Mouse (Mus musculus) MEL (cell line): Measurements from ENCODE around the gene Gm1043. TPM values are rescaled to one million over a fixed set of nuclear protein-coding genes. Genes with fewer than 3 reads are reported as not detected.

Experiments used
- DNase-seq: peaks from one replicate; pipeline ENCODE4 v3.0.0; 2011; ENCODE audit warnings: low read depth, low spot score
- H3K27ac ChIP-seq: 2 replicates; pipeline ENCODE4 v1.5.1; 2012; ENCODE audit warnings: low read depth, mild to moderate bottlenecking, control low read depth, low read length, moderate library complexity; ENCODE audit not compliant: control insufficient read depth
- H3K27me3 ChIP-seq, 2 experiments: fragments of 150-350 bp in 1 of 2; sonication (generic) in 1 of 2; 2 replicates each; pipeline ENCODE4 v1.6.1; 2012; ENCODE audit warnings: low read length in 2 of 2, mild to moderate bottlenecking in 2 of 2, improper control_type of control experiment in 1 of 2, moderate library complexity in 1 of 2; ENCODE audit not compliant: insufficient read depth in 2 of 2, control insufficient read depth in 1 of 2
- H3K36me3 ChIP-seq, 2 experiments: 2 replicates each; pipeline ENCODE4 v1.6.1; 2012 to 2014; ENCODE audit warnings: low read length in 2 of 2, improper control_type of control experiment in 1 of 2, inconsistent platforms in 1 of 2, mild to moderate bottlenecking in 1 of 2; ENCODE audit not compliant: insufficient read depth in 2 of 2, control insufficient read depth in 1 of 2
- H3K4me1 ChIP-seq, 2 experiments: fragments of 150-350 bp in 1 of 2; sonication (generic) in 1 of 2; 2 replicates each; pipeline ENCODE4 v1.6.1; 2012; ENCODE audit warnings: low read length in 2 of 2, improper control_type of control experiment in 1 of 2, mild to moderate bottlenecking in 1 of 2; ENCODE audit not compliant: insufficient read depth in 2 of 2, control insufficient read depth in 1 of 2
- H3K4me3 ChIP-seq, 2 experiments: fragments of 150-350 bp in 1 of 2; sonication (generic) in 1 of 2; 2 replicates each; pipeline ENCODE4 v1.5.1; 2012; ENCODE audit warnings: low read depth in 2 of 2, low read length in 2 of 2, mild to moderate bottlenecking in 2 of 2, moderate library complexity in 2 of 2, control low read depth in 1 of 2, improper control_type of control experiment in 1 of 2; ENCODE audit not compliant: control insufficient read depth in 1 of 2, insufficient read depth in 1 of 2
- H3K79me2 ChIP-seq: 2 replicates; pipeline ENCODE4 v1.6.1; 2012; ENCODE audit warnings: mild to moderate bottlenecking, low read length, moderate library complexity; ENCODE audit not compliant: control insufficient read depth, poor library complexity, insufficient read depth
- H3K9ac ChIP-seq: 2 replicates; pipeline ENCODE4 v1.6.1; 2012; ENCODE audit warnings: low read depth, mild to moderate bottlenecking, control low read depth, low read length, moderate library complexity; ENCODE audit not compliant: control insufficient read depth, poor library complexity, severe bottlenecking
- H3K9me3 ChIP-seq: fragments of 150-350 bp; sonication (generic); replicated peaks from 2 replicates; pipeline ENCODE4 v1.6.1; 2012; ENCODE audit warnings: mild to moderate bottlenecking, low read length, improper control_type of control experiment, moderate library complexity; ENCODE audit not compliant: insufficient read depth
- CHD1 ChIP-seq: IDR thresholded peaks from 2 replicates; pipeline ENCODE4 v1.6.1; 2012; ENCODE audit warnings: low read depth, mild to moderate bottlenecking, inconsistent platforms, low read length, improper control_type of control experiment
- CTCF ChIP-seq, 3 experiments: IDR thresholded peaks in 2 of 3; conservative IDR thresholded peaks in 1 of 3; 2 replicates each; pipeline ENCODE4 v1.5.1; 2011 to 2012; ENCODE audit warnings: low read length in 3 of 3, low read depth in 2 of 3, mild to moderate bottlenecking in 2 of 3, improper control_type of control experiment in 1 of 3, inconsistent platforms in 1 of 3, mixed read lengths in 1 of 3, moderate library complexity in 1 of 3; ENCODE audit not compliant: control insufficient read depth in 1 of 3, insufficient read depth in 1 of 3, poor library complexity in 1 of 3, severe bottlenecking in 1 of 3
- E2F4 ChIP-seq: IDR thresholded peaks from 2 replicates; pipeline ENCODE4 v1.6.1; 2011; ENCODE audit warnings: low read depth, low read length, improper control_type of control experiment, borderline replicate concordance
- EP300 ChIP-seq, 2 experiments: IDR thresholded peaks; 2 replicates each; pipeline ENCODE4 v1.6.1; 2011; ENCODE audit warnings: improper control_type of control experiment in 2 of 2, low read length in 2 of 2, low read depth in 1 of 2, mild to moderate bottlenecking in 1 of 2
- ETS1 ChIP-seq: IDR thresholded peaks from 2 replicates; pipeline ENCODE4 v1.6.1; 2012; ENCODE audit warnings: low read depth, mild to moderate bottlenecking, inconsistent platforms, low read length, improper control_type of control experiment, moderate library complexity
- GATA1 ChIP-seq: IDR thresholded peaks from 2 replicates; pipeline ENCODE4 v1.6.1; 2011; ENCODE audit warnings: low read depth, low read length, improper control_type of control experiment
- HCFC1 ChIP-seq: IDR thresholded peaks from 2 replicates; pipeline ENCODE4 v1.6.1; 2012; ENCODE audit warnings: low read depth, mild to moderate bottlenecking, inconsistent platforms, low read length, improper control_type of control experiment, moderate library complexity
- JUND ChIP-seq: IDR thresholded peaks from 2 replicates; pipeline ENCODE4 v1.6.1; 2011; ENCODE audit warnings: low read depth, mild to moderate bottlenecking, improper control_type of control experiment, low read length
- KAT2A ChIP-seq: conservative IDR thresholded peaks from 2 replicates; pipeline ENCODE4 v1.6.1; 2012; ENCODE audit warnings: low read depth, low read length, improper control_type of control experiment, inconsistent platforms
- MAFK ChIP-seq: IDR thresholded peaks from 2 replicates; pipeline ENCODE4 v1.6.1; 2011; ENCODE audit warnings: low read depth, mild to moderate bottlenecking, low read length, improper control_type of control experiment, borderline replicate concordance
- MAX ChIP-seq: IDR thresholded peaks from 2 replicates; pipeline ENCODE4 v1.6.1; 2011; ENCODE audit warnings: low read length, improper control_type of control experiment
- MYB ChIP-seq: IDR thresholded peaks from 2 replicates; pipeline ENCODE4 v1.6.1; 2011; ENCODE audit warnings: mild to moderate bottlenecking, low read depth, low read length, improper control_type of control experiment
- MYC ChIP-seq: IDR thresholded peaks from 2 replicates; pipeline ENCODE4 v1.6.1; 2011; ENCODE audit warnings: low read depth, mild to moderate bottlenecking, low read length, improper control_type of control experiment, moderate library complexity
- NELFE ChIP-seq: IDR thresholded peaks from 2 replicates; pipeline ENCODE4 v1.6.1; 2011; ENCODE audit warnings: low read depth, low read length, improper control_type of control experiment
- POLR2AphosphoS2 ChIP-seq: IDR thresholded peaks from 2 replicates; pipeline ENCODE4 v1.6.1; 2011; ENCODE audit warnings: low read length, improper control_type of control experiment
- POLR2AphosphoS5 ChIP-seq: IDR thresholded peaks from 2 replicates; pipeline ENCODE4 v1.6.1; 2012; ENCODE audit warnings: low read depth, borderline replicate concordance, mild to moderate bottlenecking, inconsistent platforms, low read length, moderate library complexity, mixed read lengths
- RCOR1 ChIP-seq: IDR thresholded peaks from 2 replicates; pipeline ENCODE4 v1.6.1; 2012; ENCODE audit warnings: low read depth, mild to moderate bottlenecking, inconsistent platforms, low read length, improper control_type of control experiment
- SMC3 ChIP-seq: IDR thresholded peaks from 2 replicates; pipeline ENCODE4 v1.6.1; 2011; ENCODE audit warnings: low read depth, low read length, improper control_type of control experiment
- TAL1 ChIP-seq: IDR thresholded peaks from 2 replicates; pipeline ENCODE4 v1.6.1; 2012; ENCODE audit warnings: mild to moderate bottlenecking, inconsistent platforms, low read length, moderate library complexity, mixed read lengths
- TCF12 ChIP-seq: IDR thresholded peaks from 2 replicates; pipeline ENCODE4 v1.6.1; 2014; ENCODE audit warnings: low read depth, mild to moderate bottlenecking, inconsistent platforms, low read length, improper control_type of control experiment, moderate library complexity
- UBTF ChIP-seq: IDR thresholded peaks from 2 replicates; pipeline ENCODE4 v1.6.1; 2012; ENCODE audit warnings: low read depth, mild to moderate bottlenecking, inconsistent platforms, low read length, improper control_type of control experiment, moderate library complexity, borderline replicate concordance; ENCODE audit not compliant: insufficient read depth
- USF1 ChIP-seq: IDR thresholded peaks from 2 replicates; pipeline ENCODE4 v1.6.1; 2014; ENCODE audit warnings: low read depth, mild to moderate bottlenecking, inconsistent platforms, low read length, improper control_type of control experiment, moderate library complexity
- USF2 ChIP-seq, 2 experiments: IDR thresholded peaks; 2 replicates each; pipeline ENCODE4 v1.6.1; 2011 to 2012; ENCODE audit warnings: improper control_type of control experiment in 2 of 2, low read length in 2 of 2, borderline replicate concordance in 1 of 2, inconsistent platforms in 1 of 2, low read depth in 1 of 2, mild to moderate bottlenecking in 1 of 2; ENCODE audit not compliant: insufficient read depth in 1 of 2
- ZC3H11A ChIP-seq: IDR thresholded peaks from 2 replicates; pipeline ENCODE4 v1.6.1; 2012; ENCODE audit warnings: low read depth, mild to moderate bottlenecking, inconsistent platforms, low read length, improper control_type of control experiment
- ZNF384 ChIP-seq: IDR thresholded peaks from 2 replicates; pipeline ENCODE4 v1.6.1; 2012; ENCODE audit warnings: low read depth, mild to moderate bottlenecking, inconsistent platforms, low read length, improper control_type of control experiment
- polyA plus RNA-seq, 2 experiments: library from polyadenylated mRNA; stranded (reverse) in 1 of 2; unstranded in 1 of 2; fragments of >175 nt in 1 of 2; fragments of >200 nt in 1 of 2; gene quantifications; 2 replicates each; pipeline versions ENCODE4 v1.2.1 to v1.2.4; 2012; ENCODE audit warnings: low replicate concordance in 2 of 2, low read depth in 1 of 2; ENCODE audit not compliant: insufficient read length in 2 of 2, insufficient read depth in 1 of 2, missing spikeins in 1 of 2
- total RNA-seq: library from RNA; depleted of rRNA; stranded (reverse); fragments of 300-350 nt; gene quantifications from 2 replicates; pipeline ENCODE4 v1.2.3, GENCODE M21; 2012

Gm1043 gene
- total and polyA plus RNA-seq, 3 experiments: not detected

DNA sequence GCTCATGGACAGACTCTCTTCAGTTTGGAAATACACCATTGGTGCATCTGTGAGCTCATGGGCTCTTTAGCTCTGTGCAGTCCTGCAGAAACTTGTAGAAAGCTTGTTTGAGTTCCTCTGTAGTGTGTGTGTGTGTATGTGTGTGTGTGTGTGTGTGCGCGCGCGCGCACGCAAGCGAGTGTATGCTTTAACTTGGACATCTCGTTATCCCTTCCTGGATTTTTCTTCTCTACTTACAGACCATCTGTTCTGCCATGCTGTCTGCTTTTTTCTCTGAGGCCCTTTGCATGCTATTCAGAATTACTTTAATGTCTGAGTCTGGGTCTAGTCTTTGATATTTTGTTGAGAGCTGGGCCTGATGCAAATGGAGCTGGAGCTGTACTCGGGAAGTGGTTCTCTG is 1.3 kb upstream of the Gm1043 start:
- Histone ChIP-seq H3K27ac (no peak overlapping the region), H3K27me3 (no peaks in the 10 kb centered on the region)
- DNase-seq: no peak

DNA sequence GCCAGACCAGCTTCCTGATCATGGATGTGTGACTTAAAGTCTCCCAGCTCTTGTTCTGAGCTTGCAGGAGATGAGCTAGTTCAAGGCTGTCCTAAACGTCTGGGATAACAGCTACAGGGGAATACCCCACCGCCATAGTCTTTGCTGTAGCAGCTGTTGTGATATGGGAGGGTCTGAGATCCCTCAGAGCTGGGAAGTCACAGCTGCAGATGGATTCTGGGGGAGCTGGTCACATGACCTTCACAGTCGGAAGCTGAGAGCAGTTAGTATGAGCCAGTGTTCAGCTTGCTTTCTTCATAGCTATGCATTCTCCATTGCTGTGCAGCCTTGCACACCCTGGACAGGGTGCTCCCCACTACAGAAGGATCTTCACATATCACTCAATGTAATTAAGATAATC is 748 bp downstream of the Gm1043 start:
- no peaks in the 10 kb centered on the region for H3K27me3 ChIP-seq
- no peak for DNase-seq
- H3K4me3 ChIP-seq: no peak overlapping the region
- no peaks in the 10 kb centered on the region for H3K36me3 ChIP-seq
- H3K27ac ChIP-seq: no peak overlapping the region
- TF ChIP-seq UBTF (no peak), HCFC1 (no peak), RCOR1 (no peak), E2F4 (no peak), CTCF (IDR thresholded peaks at IDR 0.05 in 2 of 3, conservative IDR thresholded peaks at IDR 0.05 in 1 of 3; ENCODE audit: control insufficient read depth in 1 of 3, insufficient read depth in 1 of 3, low read depth in 2 of 3, low read length in 3 of 3, poor library complexity in 1 of 3, severe bottlenecking in 1 of 3) (no peak), TAL1 (no peak), ZNF384 (no peak), CHD1 (no peak), TCF12 (no peak), MAX (no peak), NELFE (no peak), MYC (no peak), USF1 (no peak), EP300 (IDR thresholded peaks at IDR 0.05; ENCODE audit: low read depth in 1 of 2, low read length in 2 of 2) (no peak), ZC3H11A (no peak)
- no peaks in the 10 kb centered on the region for H3K4me1 ChIP-seq
- no peak overlapping the region for H3K9ac ChIP-seq
- H3K79me2 ChIP-seq: no peaks in the 10 kb centered on the region
- H3K9me3 ChIP-seq: no peaks in the 10 kb centered on the region

More for the DNA sequence above, 1.3 kb upstream of the Gm1043 start:
- Histone ChIP-seq H3K9ac (no peak overlapping the region), H3K4me3 (no peak overlapping the region), H3K9me3 (no peaks in the 10 kb centered on the region), H3K36me3 (no peaks in the 10 kb centered on the region), H3K4me1 (no peaks in the 10 kb centered on the region), H3K79me2 (no peaks in the 10 kb centered on the region)
- TF ChIP-seq MYC (no peak), GATA1 (no peak), USF2 (IDR thresholded peaks at IDR 0.05; ENCODE audit: borderline replicate concordance in 1 of 2, insufficient read depth in 1 of 2, low read depth in 1 of 2, low read length in 2 of 2) (no peak), SMC3 (no peak), MYB (no peak), ZNF384 (no peak), KAT2A (no peak), MAX (no peak), POLR2AphosphoS2 (no peak), E2F4 (no peak), TAL1 (no peak), ETS1 (no peak), POLR2AphosphoS5 (no peak), MAFK (no peak), JUND (no peak)
